Mouse (Mus musculus) cortical plate, adult 2 months (tissue): ENCODE measurements at regions not wholly inside any gene's neighbourhood (a gene's known extent, or its start where the extent isn't known, plus 50 kb on each side); places are given as distances from the start of the nearest gene placed in this dataset.

Experiments used
- CTCF ChIP-seq: fragments of 200-500 bp; IDR thresholded peaks from 2 replicates; pipeline ENCODE4 v1.5.1; 2011; ENCODE audit warnings: mild to moderate bottlenecking, control low read depth, low read length; ENCODE audit not compliant: insufficient read depth; ENCODE audit errors: extremely low read depth
- POLR2A ChIP-seq: fragments of 200-500 bp; IDR thresholded peaks from 2 replicates; pipeline ENCODE4 v1.6.1; 2011; ENCODE audit warnings: mild to moderate bottlenecking, low read length, control low read depth; ENCODE audit not compliant: insufficient read depth; ENCODE audit errors: extremely low read depth

GRCm38 (mm10) chr16:76634196-76634698 lies 260.6 kb upstream of the Nrip1 start:
- no peak for TF ChIP-seq CTCF
- no peak for TF ChIP-seq POLR2A
